Mouse (Mus musculus): ENCODE data around the gene 3110001I22Rik. TPM values are rescaled to one million over a fixed set of nuclear protein-coding genes. Genes with fewer than 3 reads are reported as not detected.

Gene 3110001I22Rik
- polyA plus RNA-seq, 1 experiment: 0.06 TPM

DNA sequence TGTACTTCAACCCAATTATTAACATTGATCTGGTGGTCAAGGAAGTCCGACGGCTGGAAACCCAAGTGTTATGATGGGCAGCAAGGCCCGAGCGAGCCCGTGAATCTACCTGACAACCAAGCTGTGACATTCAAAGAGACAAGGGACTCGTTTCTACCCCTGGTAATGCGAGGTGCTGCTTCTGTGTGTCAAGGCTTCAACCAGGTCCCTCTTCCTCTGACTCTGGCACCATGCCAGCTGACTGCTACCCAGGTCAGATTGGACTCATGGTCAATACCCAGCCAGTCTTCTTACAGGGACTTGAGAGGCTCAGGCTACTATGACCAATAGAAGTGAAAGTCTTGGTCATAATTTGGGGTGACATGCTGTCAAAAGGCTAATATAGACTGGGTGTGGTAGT, 30.5 kb downstream of the 3110001I22Rik start:
- H3K36me3 ChIP-seq (ENCODE audit: control insufficient read depth): peaks cover 54% of the 10 kb centered on the region
- no peak overlapping the region for H3K4me3 ChIP-seq (replicated peaks)

GRCm38 (mm10) chr16:13704676-13705075, 32.9 kb downstream of the 3110001I22Rik start:
- Histone ChIP-seq H3K27me3 (ENCODE audit: control insufficient read depth) (no peaks in the 10 kb centered on the region), H3K9me3 (ENCODE audit: control insufficient read depth, low read length) (no peaks in the 10 kb centered on the region), H3K36me3 (ENCODE audit: control insufficient read depth) (peaks cover 31% of the 10 kb centered on the region), H3K4me3 (replicated peaks) (no peak overlapping the region), H3K4me1 (ENCODE audit: control insufficient read depth) (no peaks in the 10 kb centered on the region)
- TF ChIP-seq TAL1 (IDR thresholded peaks at IDR 0.05; ENCODE audit: low read length): no peak
- TF ChIP-seq GATA1 (IDR thresholded peaks at IDR 0.05; ENCODE audit: low read length): no peak

More for the DNA sequence above, 30.5 kb downstream of the 3110001I22Rik start:
- H3K9me3 ChIP-seq (ENCODE audit: control insufficient read depth, low read length): no peaks in the 10 kb centered on the region
- no peaks in the 10 kb centered on the region for H3K27me3 ChIP-seq (ENCODE audit: control insufficient read depth)
- no peaks in the 10 kb centered on the region for H3K4me1 ChIP-seq (ENCODE audit: control insufficient read depth)
- TF ChIP-seq GATA1 (IDR thresholded peaks at IDR 0.05; ENCODE audit: low read length) (no peak), TAL1 (IDR thresholded peaks at IDR 0.05; ENCODE audit: low read length) (no peak)

DNA sequence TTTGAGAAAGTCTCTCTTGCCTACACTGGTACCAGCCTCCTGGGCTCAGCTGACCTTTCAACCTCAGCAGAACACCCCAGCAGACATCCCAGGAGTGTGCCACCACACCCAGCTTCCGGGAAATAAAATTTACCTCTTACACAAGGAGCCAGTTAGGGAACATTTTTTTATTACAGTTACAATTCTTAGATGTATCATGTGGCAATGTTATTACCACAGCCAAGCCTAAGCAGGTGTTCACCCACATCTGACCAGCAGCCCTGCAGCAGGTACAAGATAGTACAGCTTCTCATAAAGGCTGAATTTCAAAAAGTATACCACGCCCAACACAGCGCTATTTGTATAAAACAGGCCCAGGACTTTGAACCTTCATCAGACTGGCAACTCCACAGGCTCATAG, 43.2 kb downstream of the 3110001I22Rik start:
- TF ChIP-seq GATA1 (IDR thresholded peaks at IDR 0.05; ENCODE audit: low read length): no peak
- no peak for TF ChIP-seq TAL1 (IDR thresholded peaks at IDR 0.05; ENCODE audit: low read length)
- H3K27me3 ChIP-seq (ENCODE audit: control insufficient read depth): no peaks in the 10 kb centered on the region
- no peaks in the 10 kb centered on the region for H3K9me3 ChIP-seq (ENCODE audit: control insufficient read depth, low read length)
- H3K36me3 ChIP-seq (ENCODE audit: control insufficient read depth): no peaks in the 10 kb centered on the region
- no peak overlapping the region for H3K4me3 ChIP-seq (replicated peaks)
- no peaks in the 10 kb centered on the region for H3K4me1 ChIP-seq (ENCODE audit: control insufficient read depth)

- H3K9me3 ChIP-seq (ENCODE audit: control insufficient read depth, low read length): no peaks in the 10 kb centered on the region
- H3K36me3 ChIP-seq (ENCODE audit: control insufficient read depth): no peaks in the 10 kb centered on the region
- no peaks in the 10 kb centered on the region for H3K27me3 ChIP-seq (ENCODE audit: control insufficient read depth)
- TF ChIP-seq TAL1 (IDR thresholded peaks at IDR 0.05; ENCODE audit: low read length) (no peak), GATA1 (IDR thresholded peaks at IDR 0.05; ENCODE audit: low read length) (no peak)
- no peaks in the 10 kb centered on the region for H3K4me1 ChIP-seq (ENCODE audit: control insufficient read depth)
- H3K4me3 ChIP-seq (replicated peaks): no peak overlapping the region
These were observed 45.3 kb downstream of the 3110001I22Rik start for GRCm38 (mm10) chr16:13716821-13717553.

DNA sequence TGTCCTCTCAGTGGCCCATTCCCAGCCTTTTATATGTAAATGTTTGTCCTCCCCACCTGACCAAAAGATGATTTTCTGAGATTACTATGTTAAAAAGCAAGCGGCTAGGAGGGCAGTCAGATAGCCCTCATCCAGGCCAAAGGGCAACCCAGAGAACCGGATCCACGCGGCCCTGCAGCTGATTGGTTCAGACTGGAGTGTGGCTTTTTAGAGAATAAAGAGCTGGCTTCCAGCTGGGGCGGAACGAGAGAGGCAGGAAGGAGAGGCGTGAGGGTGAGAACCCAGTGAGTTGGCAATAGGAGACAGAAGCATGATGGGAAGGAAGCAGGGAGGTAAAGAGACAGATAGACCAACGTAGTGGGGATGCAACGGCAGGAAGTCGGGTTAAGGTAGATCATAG, 51.2 kb downstream of the 3110001I22Rik start:
- Histone ChIP-seq H3K36me3 (ENCODE audit: control insufficient read depth) (no peaks in the 10 kb centered on the region), H3K4me3 (replicated peaks) (no peak overlapping the region), H3K9me3 (ENCODE audit: control insufficient read depth, low read length) (no peaks in the 10 kb centered on the region)

DNA sequence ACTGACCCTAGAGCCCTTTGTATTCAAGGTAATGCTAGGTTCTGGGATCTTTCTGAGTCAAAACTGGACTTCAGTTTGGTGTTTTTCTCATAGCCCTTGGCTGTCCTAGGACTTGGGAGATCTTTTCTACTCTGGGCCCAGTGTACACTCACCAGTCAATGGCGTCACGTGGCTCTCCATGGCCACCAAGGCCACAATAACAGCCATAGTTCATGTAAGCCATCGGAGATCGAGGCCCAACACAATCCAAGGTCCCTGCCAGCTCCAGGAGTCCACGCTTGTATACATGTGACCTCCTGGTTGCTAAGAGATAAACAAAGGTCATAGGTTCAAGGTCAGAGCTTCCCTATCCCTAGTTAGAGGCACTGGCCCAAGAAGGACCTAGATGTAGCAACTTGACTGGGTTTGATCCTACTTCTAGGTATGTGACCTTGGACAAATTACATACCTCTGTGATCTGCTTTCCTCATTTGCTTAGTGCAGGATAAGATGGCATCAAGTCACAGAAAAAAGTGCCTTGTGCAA, 56.1 kb downstream of the 3110001I22Rik start:
- Histone ChIP-seq H3K9me3 (ENCODE audit: control insufficient read depth, low read length) (no peaks in the 10 kb centered on the region), H3K36me3 (ENCODE audit: control insufficient read depth) (no peaks in the 10 kb centered on the region), H3K4me3 (replicated peaks) (no peak overlapping the region), H3K27me3 (ENCODE audit: control insufficient read depth) (peaks cover 2% of the 10 kb centered on the region; the same call in 1 of the 2 replicates), H3K4me1 (ENCODE audit: control insufficient read depth) (peaks cover 4% of the 10 kb centered on the region)
- TF ChIP-seq TAL1 (IDR thresholded peaks at IDR 0.05; ENCODE audit: low read length) (no peak), GATA1 (IDR thresholded peaks at IDR 0.05; ENCODE audit: low read length) (no peak)

More for the DNA sequence above, 51.2 kb downstream of the 3110001I22Rik start:
- TF ChIP-seq TAL1 (IDR thresholded peaks at IDR 0.05; ENCODE audit: low read length): no peak
- TF ChIP-seq GATA1 (IDR thresholded peaks at IDR 0.05; ENCODE audit: low read length): no peak
- Histone ChIP-seq H3K4me1 (ENCODE audit: control insufficient read depth) (no peaks in the 10 kb centered on the region), H3K27me3 (ENCODE audit: control insufficient read depth) (no peaks in the 10 kb centered on the region)

Other genes with a start within 250 kb of the 3110001I22Rik start
- 0.51 TPM in 2 replicates for gene Parn, start 3.8 kb upstream of the 3110001I22Rik start, polyA plus RNA-seq (2012)
- 0.08 and 0.15 TPM in 2 replicates for gene Bfar, start 71 bp upstream of the 3110001I22Rik start, polyA plus RNA-seq (2012)
- not detected in 2 replicates for gene Pla2g10, start 59.1 kb downstream of the 3110001I22Rik start, polyA plus RNA-seq (2012)
- 0.38 and 0.41 TPM in 2 replicates for gene Rrn3, start 108.8 kb downstream of the 3110001I22Rik start, polyA plus RNA-seq (2012)
- 0.17 and 0.43 TPM in 2 replicates for gene Ntan1, start 146.9 kb downstream of the 3110001I22Rik start, polyA plus RNA-seq (2012)
- 0.52 and 0.77 TPM in 2 replicates for gene Pdxdc1, start 231.2 kb downstream of the 3110001I22Rik start, polyA plus RNA-seq (2012)
- gene Mpv17l, start 231.2 kb downstream of the 3110001I22Rik start, polyA plus RNA-seq (2012): not detected in 2 replicates